Mouse (Mus musculus) layer of hippocampus, adult 9-11 months (tissue): ENCODE results near the gene Slc22a17.

Source experiments
- DNase-seq: peaks from one replicate; pipeline ENCODE4 v3.0.0; 2022

Slc22a17 gene

DNA sequence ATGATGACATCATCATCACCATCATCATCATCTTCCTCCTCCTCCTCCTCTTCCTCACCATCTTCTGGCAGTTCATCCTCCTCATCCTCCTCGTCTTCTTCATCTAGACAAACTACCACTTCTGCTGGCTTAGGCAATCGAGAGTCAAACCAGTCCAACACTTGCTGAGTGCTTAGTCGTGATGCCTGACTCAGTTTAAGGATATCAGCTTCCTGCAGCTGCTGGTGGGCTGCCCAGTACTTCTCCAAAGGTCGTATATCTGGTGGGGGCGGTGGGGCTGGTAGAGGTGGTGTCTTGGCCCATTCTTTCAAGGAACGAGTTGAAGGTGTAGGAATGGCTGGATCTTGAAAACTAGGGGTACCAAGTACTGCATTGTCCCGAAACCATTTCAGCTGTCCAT lies 56.2 kb downstream of the Slc22a17 start:
- DNase-seq = no peak
